Mouse (Mus musculus) cerebellum, adult 2 months (tissue): ENCODE data around the gene Ankrd1.

Source experiments
- CTCF ChIP-seq: fragments of 200-500 bp; IDR thresholded peaks from 2 replicates; pipeline ENCODE4 v1.5.1; 2011; ENCODE audit warnings: low read depth, mild to moderate bottlenecking, control low read depth, low read length, moderate library complexity, borderline replicate concordance; ENCODE audit not compliant: insufficient read depth
- POLR2A ChIP-seq: fragments of 200-500 bp; IDR thresholded peaks from 2 replicates; pipeline ENCODE4 v1.6.1; 2011; ENCODE audit warnings: low read length, control low read depth, borderline replicate concordance; ENCODE audit not compliant: insufficient read depth

DNA sequence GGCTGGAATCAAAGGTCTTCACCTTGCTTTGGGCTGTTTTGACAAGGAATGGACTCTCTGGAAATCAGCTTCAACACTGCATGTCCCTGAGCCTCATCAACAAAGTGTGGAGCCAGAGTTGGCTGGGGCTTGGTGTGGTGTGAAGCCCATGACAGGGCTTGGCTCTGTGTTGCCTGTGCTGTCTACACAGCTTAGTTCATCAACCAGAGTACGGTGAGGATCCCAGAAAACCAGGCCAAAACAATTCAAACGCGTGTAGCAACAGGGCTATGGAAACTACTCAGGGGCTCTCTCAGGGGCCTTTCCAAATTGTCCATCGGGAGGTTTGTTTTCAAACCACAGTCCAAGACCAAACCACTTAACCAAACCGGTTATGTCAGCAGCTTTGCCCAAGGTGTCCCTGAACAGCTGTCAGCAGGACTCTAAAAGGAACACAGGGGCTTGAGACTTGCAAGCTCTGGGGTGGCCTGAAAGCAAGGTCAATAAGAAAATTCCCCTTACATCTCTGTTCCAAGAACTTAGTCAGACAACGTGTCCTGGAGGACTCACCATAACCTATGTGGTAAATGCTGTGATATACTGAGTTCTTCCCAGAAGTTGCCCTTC lies 47.5 kb upstream of the Ankrd1 start:
- TF ChIP-seq POLR2A (no peak), CTCF (no peak)
